Mouse (Mus musculus) heart, embryonic 10.5 days (tissue): ENCODE measurements around the gene Cct3. TPM values are rescaled to one million over a fixed set of nuclear protein-coding genes. Genes with fewer than 3 reads are reported as not detected.
"Not testable (repeated sequence)": the region's sequence is repeated elsewhere in the genome, so short reads cannot be mapped to it uniquely, and the experiment has no call there.

Source experiments
- DNase-seq: peaks from one replicate; pipeline ENCODE4 v3.0.0-alpha.2; 2017; ENCODE audit warnings: low spot score
- H3K27ac ChIP-seq: fragments of 300-500 bp; sonication (generic); 2 replicates; pipeline ENCODE4 v1.5.1; 2016; ENCODE audit warnings: mild to moderate bottlenecking
- H3K27me3 ChIP-seq: fragments of 300-500 bp; sonication (generic); 2 replicates; pipeline ENCODE4 v1.6.1; 2016; ENCODE audit warnings: mild to moderate bottlenecking; ENCODE audit not compliant: poor library complexity, insufficient read depth, severe bottlenecking
- H3K36me3 ChIP-seq: fragments of 300-500 bp; sonication (generic); 2 replicates; pipeline ENCODE4 v1.6.1; 2016; ENCODE audit warnings: mild to moderate bottlenecking, moderate library complexity
- H3K4me1 ChIP-seq: fragments of 300-500 bp; sonication (generic); 2 replicates; pipeline ENCODE4 v1.6.1; 2016; ENCODE audit warnings: mild to moderate bottlenecking
- H3K4me3 ChIP-seq: fragments of 300-500 bp; sonication (generic); 2 replicates; pipeline ENCODE4 v1.5.1; 2016; ENCODE audit warnings: mild to moderate bottlenecking, moderate library complexity
- H3K9me3 ChIP-seq: fragments of 300-500 bp; sonication (generic); 2 replicates; pipeline ENCODE4 v1.6.1; 2016; ENCODE audit warnings: mild to moderate bottlenecking, moderate library complexity
- WGBS: fragments of 180-500 bp; shearing (Covaris S2); methylation state at CpG from one replicate; pipeline ENCODE4 v1.1.7; 2016; 5-methylcytosine and 5-hydroxymethylcytosine counted together
- polyA plus RNA-seq: library from polyadenylated mRNA; unstranded; fragments of >200 nt; fragmentation: Nextera tagmentation; extraction: Ambion mirVana; gene quantifications from 2 replicates; pipeline ENCODE4 v1.2.1, GENCODE M21; 2016

Cct3 gene
- polyA plus RNA-seq, 1 experiment from 2014 or later, result 718 TPM

GRCm38 (mm10) chr3:88276121-88276520, 20.8 kb upstream of the Cct3 start:
- H3K27me3 ChIP-seq, result no peaks in the 10 kb centered on the region
- H3K9me3 ChIP-seq, result no peaks in the 10 kb centered on the region
- 80% methylated on average over 2 of the region's 2 CpGs for WGBS
- H3K36me3 ChIP-seq, result no peaks in the 10 kb centered on the region
- no peak overlapping the region for H3K27ac ChIP-seq
- no peaks in the 10 kb centered on the region for H3K4me1 ChIP-seq
- no peak for DNase-seq
- H3K4me3 ChIP-seq, result no peak overlapping the region

GRCm38 (mm10) chr3:88276529-88277143, 20.3 kb upstream of the Cct3 start:
- Histone ChIP-seq H3K27me3 (no peaks in the 10 kb centered on the region), H3K4me1 (no peaks in the 10 kb centered on the region), H3K4me3 (no peak overlapping the region), H3K36me3 (no peaks in the 10 kb centered on the region), H3K9me3 (no peaks in the 10 kb centered on the region), H3K27ac (no peak overlapping the region)
- 34% methylated on average over 7 of the region's 7 CpGs for WGBS
- DNase-seq, result no peak

GRCm38 (mm10) chr3:88280035-88280434, 16.9 kb upstream of the Cct3 start:
- Histone ChIP-seq H3K4me3 (no peak overlapping the region), H3K4me1 (no peaks in the 10 kb centered on the region), H3K27me3 (no peaks in the 10 kb centered on the region), H3K27ac (no peak overlapping the region), H3K9me3 (no peaks in the 10 kb centered on the region), H3K36me3 (peaks cover 3% of the 10 kb centered on the region; the same call in 1 of the 2 replicates)
- DNase-seq, result no peak
- 87% methylated on average over 2 of the region's 2 CpGs for WGBS

- H3K4me1 ChIP-seq, H3K4me3 ChIP-seq, H3K27me3 ChIP-seq, H3K9me3 ChIP-seq, H3K27ac ChIP-seq, DNase-seq: not testable (repeated sequence)
- peaks cover 11% of the 10 kb centered on the region for H3K36me3 ChIP-seq
- 66% methylated on average over 11 of the region's 11 CpGs for WGBS
Observed at GRCm38 (mm10) chr3:88281141-88281916, 15.6 kb upstream of the Cct3 start.

- H3K27ac ChIP-seq, DNase-seq, H3K9me3 ChIP-seq: not testable (repeated sequence)
Observed at GRCm38 (mm10) chr3:88284815-88285564, 11.9 kb upstream of the Cct3 start.

GRCm38 (mm10) chr3:88285565-88285895, 11.4 kb upstream of the Cct3 start:
- H3K27me3 ChIP-seq, H3K9me3 ChIP-seq: not testable (repeated sequence)
- 50% methylated on average over 2 of the region's 2 CpGs for WGBS

More at GRCm38 (mm10) chr3:88284815-88285564, 11.9 kb upstream of the Cct3 start:
- not testable (repeated sequence) for H3K27me3 ChIP-seq, H3K4me1 ChIP-seq, H3K4me3 ChIP-seq
- WGBS, result 96% methylated on average over 14 of the region's 14 CpGs
- peaks cover 14% of the 10 kb centered on the region for H3K36me3 ChIP-seq

DNA sequence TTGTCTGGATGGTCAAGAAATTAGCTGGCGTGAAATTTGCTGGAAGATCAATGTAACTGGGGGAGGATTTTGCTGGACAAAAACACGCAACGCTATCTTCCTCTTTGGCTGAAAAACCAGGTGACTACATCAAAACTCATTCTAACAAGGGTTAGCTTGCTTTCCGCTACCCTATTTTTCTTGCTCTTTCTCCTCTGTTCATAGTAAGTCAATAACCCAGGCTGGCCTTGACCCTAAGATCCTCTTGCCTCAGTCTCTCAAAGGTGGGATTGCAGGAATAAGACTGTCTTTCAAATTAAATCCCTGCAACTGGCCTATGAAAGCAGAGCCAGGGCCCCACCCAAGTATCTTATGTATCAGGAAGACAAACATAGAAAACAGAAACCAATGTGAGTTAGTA, 9.8 kb upstream of the Cct3 start, which contains the start of gene Gm38392:
Gm38392 (minus strand) TSS at position 101 of the 400 bp plus-strand sequence.
- Histone ChIP-seq H3K4me3 (no peak within 1 kb of the TSS), H3K36me3 (peaks cover 14% of the 10 kb centered on the region), H3K27ac (no peak within 1 kb of the TSS), H3K9me3 (no peaks in the 10 kb centered on the region), H3K27me3 (no peaks in the 10 kb centered on the region), H3K4me1 (no peaks in the 10 kb centered on the region)
- no peak for DNase-seq
- WGBS, result 96% methylated on average over 4 of the region's 4 CpGs

More at GRCm38 (mm10) chr3:88285565-88285895, 11.4 kb upstream of the Cct3 start:
- not testable (repeated sequence) for H3K4me3 ChIP-seq, H3K4me1 ChIP-seq, H3K27ac ChIP-seq, DNase-seq
- peaks cover 14% of the 10 kb centered on the region for H3K36me3 ChIP-seq

DNA sequence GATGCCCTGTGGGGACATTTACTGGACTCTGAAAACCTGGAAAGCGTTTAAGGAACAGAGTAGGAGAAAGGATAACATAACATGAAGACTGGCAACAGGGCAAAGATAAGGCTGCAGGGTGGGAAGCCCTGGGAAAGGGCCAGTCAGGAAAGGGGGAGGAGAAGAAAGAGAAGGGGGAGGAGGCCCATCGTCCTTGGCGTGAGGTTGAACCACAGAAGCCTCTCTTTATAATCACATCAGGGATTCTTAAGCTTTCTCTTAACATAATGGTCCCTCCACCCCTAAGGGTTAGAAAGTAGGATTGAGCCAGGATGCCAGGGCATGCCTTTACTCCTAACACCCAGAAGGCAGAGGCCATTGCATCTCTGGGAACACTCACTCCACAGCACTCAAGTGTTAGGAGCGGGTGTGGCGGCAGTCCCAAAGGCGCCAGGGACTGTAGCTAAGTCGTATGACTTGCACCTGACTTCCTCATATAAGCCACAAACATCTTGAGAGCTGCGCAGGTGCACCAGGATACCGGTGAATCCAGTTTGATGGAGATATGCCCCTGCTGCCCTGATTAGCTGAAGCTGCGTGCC, 8.7 kb upstream of the Cct3 start:
- not testable (repeated sequence) for H3K9me3 ChIP-seq, H3K27ac ChIP-seq, H3K4me1 ChIP-seq, H3K27me3 ChIP-seq, H3K4me3 ChIP-seq, DNase-seq
- peaks cover 14% of the 10 kb centered on the region for H3K36me3 ChIP-seq
- WGBS, result 78% methylated on average over 10 of the region's 10 CpGs

DNA sequence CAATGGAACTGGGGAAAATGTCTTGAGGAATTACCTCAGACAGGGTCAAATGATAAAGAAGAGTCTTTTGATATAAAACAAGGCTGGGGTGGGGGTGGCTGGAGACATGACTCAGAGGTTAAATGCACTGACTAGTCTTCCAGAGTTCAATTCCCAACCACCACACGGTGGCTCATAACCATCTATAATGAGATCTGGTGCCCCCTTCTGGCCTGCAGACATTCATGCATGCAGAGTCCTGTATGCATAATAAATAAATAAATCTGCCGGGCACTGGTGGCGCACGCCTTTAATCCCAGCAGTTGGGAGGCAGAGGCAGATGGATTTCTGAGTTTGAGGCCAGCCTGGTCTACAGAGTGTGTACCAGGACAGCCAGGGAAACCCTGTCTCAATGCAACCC, 4.9 kb upstream of the Cct3 start:
- 67% methylated on average over 4 of the region's 4 CpGs for WGBS
- DNase-seq, result no peak
- H3K36me3 ChIP-seq, result no peaks in the 10 kb centered on the region; the same call in 1 of the 2 replicates

GRCm38 (mm10) chr3:88295272-88295671, 1.6 kb upstream of the Cct3 start:
- H3K27me3 ChIP-seq, DNase-seq, H3K9me3 ChIP-seq: not testable (repeated sequence)
- H3K4me1 ChIP-seq, result peaks cover 13% of the 10 kb centered on the region
- H3K4me3 ChIP-seq, result peak overlapping the region; percentile 82; the same call in 1 of the 2 replicates
- peaks cover 18% of the 10 kb centered on the region for H3K36me3 ChIP-seq
- WGBS, result 82% methylated on average over 1 of the region's 1 CpGs
- H3K27ac ChIP-seq, result peak overlapping the region; percentile 94

More for the DNA sequence above, 4.9 kb upstream of the Cct3 start:
- no peak overlapping the region for H3K4me3 ChIP-seq
- no peaks in the 10 kb centered on the region for H3K27me3 ChIP-seq
- H3K4me1 ChIP-seq, result peaks cover 6% of the 10 kb centered on the region; the same call in 1 of the 2 replicates
- H3K9me3 ChIP-seq, result no peaks in the 10 kb centered on the region
- H3K27ac ChIP-seq, result no peak overlapping the region

GRCm38 (mm10) chr3:88296110-88296560, 781 bp upstream of the Cct3 start:
- peak overlapping the region; percentile 94 for H3K27ac ChIP-seq
- H3K36me3 ChIP-seq, result peaks cover 27% of the 10 kb centered on the region
- H3K9me3 ChIP-seq, result no peaks in the 10 kb centered on the region
- WGBS, result under 1% methylated on average over 12 of the region's 12 CpGs
- H3K4me1 ChIP-seq, result peaks cover 13% of the 10 kb centered on the region
- peak overlapping the region; percentile 82 for H3K4me3 ChIP-seq
- no peaks in the 10 kb centered on the region for H3K27me3 ChIP-seq
- no peak for DNase-seq

GRCm38 (mm10) chr3:88297321-88297851, 470 bp downstream of the Cct3 start:
- Histone ChIP-seq H3K4me3 (peak overlapping the region; percentile 82), H3K4me1 (peaks cover 13% of the 10 kb centered on the region), H3K27ac (peak overlapping the region; percentile 94), H3K27me3 (no peaks in the 10 kb centered on the region), H3K36me3 (peaks cover 39% of the 10 kb centered on the region), H3K9me3 (no peaks in the 10 kb centered on the region)
- no peak for DNase-seq
- under 1% methylated on average over 30 of the region's 30 CpGs for WGBS
